Mouse (Mus musculus): Measurements from ENCODE around the gene 4930426L09Rik. TPM values are rescaled to one million over a fixed set of nuclear protein-coding genes. Genes with fewer than 3 reads are reported as not detected.
A peak's percentile ranks its signal among the peaks of the same experiment; 100 is the strongest.

4930426L09Rik gene
- total and polyA plus RNA-seq, 2 experiments from 2014 or later: 0.36 to 4.1 TPM

DNA sequence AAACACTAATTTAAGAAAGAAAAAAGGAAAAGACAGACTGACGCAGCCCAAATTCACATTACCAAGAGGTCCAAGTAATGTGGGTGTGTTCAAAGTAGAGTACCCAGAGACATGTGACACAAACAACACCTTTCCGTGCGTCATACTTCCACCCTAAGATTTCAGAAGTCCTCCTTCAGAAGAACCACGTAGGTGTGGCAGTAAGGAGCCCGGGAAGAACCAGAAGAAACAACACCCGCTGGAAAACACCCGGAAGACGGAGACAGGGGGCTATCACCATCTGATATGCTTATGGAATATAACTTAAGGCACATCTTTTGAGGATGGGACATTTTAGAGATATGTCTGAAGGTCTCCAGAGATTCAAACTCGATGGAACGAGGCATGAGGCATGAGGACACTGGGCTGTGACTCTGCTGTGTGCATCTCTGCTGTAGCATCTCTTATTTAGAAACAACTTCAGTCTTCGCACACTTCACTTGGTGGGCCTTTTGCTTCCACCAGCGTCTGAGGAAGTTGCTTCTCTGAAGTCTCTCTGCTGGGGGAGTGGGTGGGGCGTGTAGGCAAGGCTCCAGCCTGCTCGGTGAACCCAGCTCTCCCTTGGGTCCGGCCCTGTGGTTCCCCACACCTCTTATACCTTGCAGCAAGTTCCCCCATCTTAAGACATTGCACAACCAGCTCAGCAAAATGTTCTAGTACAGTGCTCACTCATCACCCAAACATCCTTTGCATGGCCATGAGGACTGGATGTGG lies 13.9 kb upstream of the 4930426L09Rik start:
- Histone ChIP-seq H3K4me2 (ENCODE audit: low read depth, low read length) (no peak overlapping the region), H3K36me3 (replicated peaks; ENCODE audit: control insufficient read depth, insufficient read depth, low read length) (no peaks in the 10 kb centered on the region), H3K27me3 (ENCODE audit: control insufficient read depth, insufficient read depth, low read length) (no peaks in the 10 kb centered on the region), H3K27ac (ENCODE audit: low read depth) (no peak overlapping the region), H3K9me3 (replicated peaks; ENCODE audit: control insufficient read depth, low read length) (no peaks in the 10 kb centered on the region), H3K4me1 (ENCODE audit: control insufficient read depth, insufficient read depth) (no peaks in the 10 kb centered on the region), H3K4me3 (ENCODE audit: low read depth, low read length) (no peak overlapping the region), H3K9ac (replicated peaks; ENCODE audit: low read depth, low read length) (no peak overlapping the region)
- DNase-seq (ENCODE audit: low spot score) (no peak), ATAC-seq (ENCODE audit: insufficient read depth, low read depth) (no peak)
- 90% methylated on average over 15 of the region's 15 CpGs for WGBS
- TF ChIP-seq EP300 (IDR thresholded peaks at IDR 0.05; ENCODE audit: low read depth) (no peak), CTCF (IDR thresholded peaks at IDR 0.05; ENCODE audit: low read depth) (no peak)

- no peak overlapping the region for H3K9ac ChIP-seq (replicated peaks; ENCODE audit: low read depth, low read length)
- 85% methylated on average over 3 of the region's 3 CpGs for WGBS
- H3K9me3 ChIP-seq (replicated peaks; ENCODE audit: control insufficient read depth, low read length): no peaks in the 10 kb centered on the region
- no peak overlapping the region for H3K4me2 ChIP-seq (ENCODE audit: low read depth, low read length)
- H3K4me1 ChIP-seq (ENCODE audit: control insufficient read depth, insufficient read depth): no peaks in the 10 kb centered on the region
- no peak for TF ChIP-seq EP300 (IDR thresholded peaks at IDR 0.05; ENCODE audit: low read depth)
- TF ChIP-seq CTCF (IDR thresholded peaks at IDR 0.05; ENCODE audit: low read depth): no peak
- DNase-seq (ENCODE audit: low spot score) (no peak), ATAC-seq (ENCODE audit: insufficient read depth, low read depth) (no peak)
- H3K27me3 ChIP-seq (ENCODE audit: control insufficient read depth, insufficient read depth, low read length): no peaks in the 10 kb centered on the region
- H3K36me3 ChIP-seq (replicated peaks; ENCODE audit: control insufficient read depth, insufficient read depth, low read length): no peaks in the 10 kb centered on the region
- no peak overlapping the region for H3K4me3 ChIP-seq (ENCODE audit: low read depth, low read length)
- no peak overlapping the region for H3K27ac ChIP-seq (ENCODE audit: low read depth)
These were observed 12.6 kb upstream of the 4930426L09Rik start for GRCm38 (mm10) chr2:18985506-18985905.

DNA sequence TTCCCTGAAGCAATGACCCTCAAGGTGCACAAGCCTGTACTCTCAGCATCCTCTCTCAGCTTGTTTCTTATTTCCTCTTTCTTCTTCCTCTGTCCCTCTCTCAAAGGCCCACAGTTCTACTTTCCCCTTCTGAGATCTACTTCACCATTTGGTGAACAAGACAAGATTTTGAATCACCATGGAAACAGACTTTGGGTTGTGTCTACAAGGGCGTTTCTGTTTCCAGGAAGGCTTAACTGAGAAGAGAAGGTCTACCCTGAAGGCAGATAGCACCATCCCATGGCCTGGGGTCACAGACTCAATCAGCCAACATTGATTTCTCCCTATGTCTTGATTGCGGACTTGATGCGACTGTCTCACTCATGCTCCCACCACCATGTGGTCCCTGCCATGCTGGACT lies 9.3 kb upstream of the 4930426L09Rik start:
- peaks cover 4% of the 10 kb centered on the region; the same call in 1 of the 2 replicates for H3K4me1 ChIP-seq (ENCODE audit: control insufficient read depth, insufficient read depth)
- ATAC-seq (ENCODE audit: insufficient read depth, low read depth) (no peak), DNase-seq (ENCODE audit: low spot score) (no peak)
- no peak overlapping the region for H3K4me3 ChIP-seq (ENCODE audit: low read depth, low read length)
- WGBS: 90% methylated on average over 3 of the region's 3 CpGs
- no peaks in the 10 kb centered on the region for H3K9me3 ChIP-seq (replicated peaks; ENCODE audit: control insufficient read depth, low read length)
- H3K4me2 ChIP-seq (ENCODE audit: low read depth, low read length): no peak overlapping the region
- H3K36me3 ChIP-seq (replicated peaks; ENCODE audit: control insufficient read depth, insufficient read depth, low read length): no peaks in the 10 kb centered on the region
- no peak for TF ChIP-seq CTCF (IDR thresholded peaks at IDR 0.05; ENCODE audit: low read depth)
- no peak for TF ChIP-seq EP300 (IDR thresholded peaks at IDR 0.05; ENCODE audit: low read depth)
- H3K9ac ChIP-seq (replicated peaks; ENCODE audit: low read depth, low read length): no peak overlapping the region
- no peaks in the 10 kb centered on the region for H3K27me3 ChIP-seq (ENCODE audit: control insufficient read depth, insufficient read depth, low read length)
- no peak overlapping the region for H3K27ac ChIP-seq (ENCODE audit: low read depth)

GRCm38 (mm10) chr2:18992512-18993510 lies 5.3 kb upstream of the 4930426L09Rik start:
- WGBS: 51% methylated on average over 7 of the region's 7 CpGs
- H3K4me3 ChIP-seq (ENCODE audit: low read depth, low read length): no peak overlapping the region
- DNase-seq (ENCODE audit: low spot score): no peak
- no peaks in the 10 kb centered on the region for H3K27me3 ChIP-seq (ENCODE audit: control insufficient read depth, insufficient read depth, low read length)
- ATAC-seq (ENCODE audit: insufficient read depth, low read depth): no peak
- H3K27ac ChIP-seq (ENCODE audit: low read depth): no peak overlapping the region
- H3K36me3 ChIP-seq (replicated peaks; ENCODE audit: control insufficient read depth, insufficient read depth, low read length): no peaks in the 10 kb centered on the region
- TF ChIP-seq CTCF (IDR thresholded peaks at IDR 0.05; ENCODE audit: low read depth): no peak
- H3K4me2 ChIP-seq (ENCODE audit: low read depth, low read length): no peak overlapping the region
- H3K9ac ChIP-seq (replicated peaks; ENCODE audit: low read depth, low read length): no peak overlapping the region
- no peaks in the 10 kb centered on the region for H3K9me3 ChIP-seq (replicated peaks; ENCODE audit: control insufficient read depth, low read length)
- peaks cover 23% of the 10 kb centered on the region for H3K4me1 ChIP-seq (ENCODE audit: control insufficient read depth, insufficient read depth)

GRCm38 (mm10) chr2:18996451-18997211 lies 1.5 kb upstream of the 4930426L09Rik start:
- Histone ChIP-seq H3K4me2 (ENCODE audit: low read depth, low read length) (peak overlapping the region; percentile 94), H3K4me1 (ENCODE audit: control insufficient read depth, insufficient read depth) (peaks cover 23% of the 10 kb centered on the region), H3K4me3 (ENCODE audit: low read depth, low read length) (peak overlapping the region; percentile 86), H3K36me3 (replicated peaks; ENCODE audit: control insufficient read depth, insufficient read depth, low read length) (no peaks in the 10 kb centered on the region), H3K27ac (ENCODE audit: low read depth) (peak overlapping the region; percentile 91), H3K9me3 (replicated peaks; ENCODE audit: control insufficient read depth, low read length) (no peaks in the 10 kb centered on the region), H3K9ac (replicated peaks; ENCODE audit: low read depth, low read length) (peak overlapping the region; percentile 74), H3K27me3 (ENCODE audit: control insufficient read depth, insufficient read depth, low read length) (no peaks in the 10 kb centered on the region)
- TF ChIP-seq CTCF (IDR thresholded peaks at IDR 0.05; ENCODE audit: low read depth) (no peak), EP300 (IDR thresholded peaks at IDR 0.05; ENCODE audit: low read depth) (no peak)
- no peak for ATAC-seq (ENCODE audit: insufficient read depth, low read depth)
- WGBS: under 1% methylated on average over 25 of the region's 25 CpGs
- DNase-seq (ENCODE audit: low spot score): no peak
